8 mouse cellular contexts compared by ENCODE assay signal in the genomic region with DNA sequence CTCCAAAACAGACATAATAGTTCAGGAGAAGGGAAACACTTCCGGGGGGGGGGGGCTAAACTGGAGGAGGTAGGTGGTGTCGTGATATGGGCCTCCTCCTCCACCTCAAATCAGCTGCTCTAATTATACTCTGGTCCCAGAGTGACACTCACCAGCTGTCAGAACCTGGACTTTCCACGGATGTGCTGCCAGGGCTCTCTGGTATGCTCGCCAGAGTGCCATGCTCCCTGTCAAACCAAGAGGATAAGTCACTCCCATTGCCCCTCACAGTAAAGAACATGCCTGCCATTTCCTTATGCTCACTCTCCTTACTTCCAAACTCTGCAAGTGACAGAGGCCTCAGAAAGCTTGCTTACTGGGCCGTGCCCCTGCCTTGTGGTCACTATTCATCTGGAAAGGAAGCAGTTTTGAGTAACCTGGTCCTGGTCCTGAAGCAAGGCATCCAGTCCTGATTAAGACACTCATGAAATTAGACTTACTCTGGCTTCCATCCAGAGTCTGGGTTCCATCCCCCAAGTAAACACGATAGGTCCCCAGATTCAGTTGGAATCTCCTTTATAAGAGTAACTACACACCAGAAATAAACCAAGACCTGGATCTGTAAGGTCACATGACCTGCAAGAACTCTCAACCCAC. TPM values are rescaled to one million over a fixed set of nuclear protein-coding genes. Genes with fewer than 3 reads are reported as not detected.
DNase-seq lines count a peak whose midpoint lies in the region; ATAC-seq and TF ChIP-seq lines count a peak whose summit lies in the region.

No protein-coding gene starts in this region.

- TF ChIP-seq CTCF in kidney, adult 2 months (conservative IDR thresholded peaks at IDR 0.05; ENCODE audit: insufficient read depth, insufficient read length, low read depth, low read length): no peak
- TF ChIP-seq CTCF in olfactory bulb, adult 2 months (IDR thresholded peaks at IDR 0.05; ENCODE audit: insufficient read depth, low read depth, low read length): no peak

- no peaks in the 10 kb centered on the region for H3K9me3 ChIP-seq in embryonic facial prominence, embryonic 15.5 days (replicated peaks)
- H3K9me3 ChIP-seq in heart, embryonic 16.5 days (replicated peaks; ENCODE audit: control insufficient read depth, low read length): no peaks in the 10 kb centered on the region
- no peaks in the 10 kb centered on the region for H3K9me3 ChIP-seq in liver, embryonic 12.5 days (replicated peaks)

- H3K27me3 ChIP-seq in kidney, adult 2 months (replicated peaks; ENCODE audit: control insufficient read depth, insufficient read depth, low read length): no peaks in the 10 kb centered on the region
- no peaks in the 10 kb centered on the region for H3K27me3 ChIP-seq in embryonic facial prominence, embryonic 15.5 days
- no peaks in the 10 kb centered on the region for H3K27me3 ChIP-seq in heart, embryonic 16.5 days (ENCODE audit: control insufficient read depth, insufficient read depth, low read length)
- H3K27me3 ChIP-seq in liver, embryonic 12.5 days (replicated peaks): no peaks in the 10 kb centered on the region

- ATAC-seq in embryonic facial prominence, embryonic 15.5 days (ENCODE audit: insufficient number of reproducible peaks, low FRiP score, low TSS enrichment, low read depth): no peak
- peak; percentile 38 for ATAC-seq in heart, embryonic 16.5 days (replicated peaks; ENCODE audit: extremely low read depth, insufficient read depth, low FRiP score)
- peak; percentile 19 for ATAC-seq in liver, embryonic 12.5 days

- H3K36me3 ChIP-seq in kidney, adult 2 months (ENCODE audit: control insufficient read depth, insufficient read depth, low read length): peaks cover 5% of the 10 kb centered on the region; the same call in 1 of the 2 replicates
- peaks cover 32% of the 10 kb centered on the region for H3K36me3 ChIP-seq in embryonic facial prominence, embryonic 15.5 days
- peaks cover 21% of the 10 kb centered on the region for H3K36me3 ChIP-seq in heart, embryonic 16.5 days (ENCODE audit: control insufficient read depth, insufficient read depth)
- H3K36me3 ChIP-seq in liver, embryonic 12.5 days: peaks cover 42% of the 10 kb centered on the region

- peak overlapping the region; percentile 64 for H3K4me2 ChIP-seq in embryonic facial prominence, embryonic 15.5 days (replicated peaks)
- H3K4me2 ChIP-seq in heart, embryonic 16.5 days (ENCODE audit: low read depth, low read length): peak overlapping the region; percentile 74
- peak overlapping the region; percentile 84 for H3K4me2 ChIP-seq in liver, embryonic 12.5 days

- H3K27ac ChIP-seq in kidney, adult 2 months (ENCODE audit: insufficient read depth, low read depth, low read length): peak overlapping the region; percentile 28; the same call in 1 of the 2 replicates
- H3K27ac ChIP-seq in embryonic facial prominence, embryonic 15.5 days (replicated peaks): peak overlapping the region; percentile 88; the same call in 1 of the 2 replicates
- peak overlapping the region; percentile 66 for H3K27ac ChIP-seq in heart, embryonic 16.5 days (ENCODE audit: low read length)
- peak overlapping the region; percentile 69 for H3K27ac ChIP-seq in liver, embryonic 12.5 days
- no peak overlapping the region for H3K27ac ChIP-seq in olfactory bulb, adult 2 months (ENCODE audit: insufficient read depth, low read depth, low read length)

- no peak for DNase-seq in kidney, adult 2 months
- DNase-seq in kidney, adult 18-20 months: no peak
- DNase-seq in spleen, postnatal 14 days (ENCODE audit: low spot score in 2 of 2): no peak
- no peak for DNase-seq in MN1 (ENCODE audit: low spot score)

- peak overlapping the region; percentile 82 for H3K4me3 ChIP-seq in kidney, adult 2 months (ENCODE audit: insufficient read depth, low read depth, low read length)
- H3K4me3 ChIP-seq in embryonic facial prominence, embryonic 15.5 days (replicated peaks): peak overlapping the region; percentile 65
- peak overlapping the region; percentile 78 for H3K4me3 ChIP-seq in heart, embryonic 16.5 days (ENCODE audit: low read length)
- peak overlapping the region; percentile 72 for H3K4me3 ChIP-seq in liver, embryonic 12.5 days
- H3K4me3 ChIP-seq in olfactory bulb, adult 2 months (ENCODE audit: insufficient read depth, low read depth, low read length): peak overlapping the region; percentile 64

- WGBS in kidney, adult 2 months: 15% methylated on average over 6 of the region's 6 CpGs
- WGBS in embryonic facial prominence, embryonic 15.5 days: 21% methylated on average over 6 of the region's 6 CpGs
- whole genome bisulfite sequencing in heart, embryonic 16.5 days: 27% methylated on average over 6 of the region's 6 CpGs
- 33% methylated on average over 6 of the region's 6 CpGs for WGBS in liver, embryonic 12.5 days (ENCODE audit: insufficient replicate concordance)
- WGBS in olfactory bulb, adult 2 months: 23% methylated on average over 6 of the region's 6 CpGs

- peaks cover 2% of the 10 kb centered on the region; the same call in 1 of the 2 replicates for H3K4me1 ChIP-seq in kidney, adult 2 months (ENCODE audit: control insufficient read depth, insufficient read depth, low read length)
- H3K4me1 ChIP-seq in embryonic facial prominence, embryonic 15.5 days: peaks cover 12% of the 10 kb centered on the region
- H3K4me1 ChIP-seq in heart, embryonic 16.5 days (ENCODE audit: control insufficient read depth, insufficient read depth, low read length): peaks cover 13% of the 10 kb centered on the region
- H3K4me1 ChIP-seq in liver, embryonic 12.5 days: peaks cover 19% of the 10 kb centered on the region
- H3K4me1 ChIP-seq in olfactory bulb, adult 2 months (ENCODE audit: control insufficient read depth, insufficient read depth, low read length): peaks cover 5% of the 10 kb centered on the region

- H3K9ac ChIP-seq in embryonic facial prominence, embryonic 15.5 days: peak overlapping the region; percentile 62
- peak overlapping the region; percentile 87 for H3K9ac ChIP-seq in heart, embryonic 16.5 days (ENCODE audit: low read length)
- H3K9ac ChIP-seq in liver, embryonic 12.5 days: peak overlapping the region; percentile 74

- TF ChIP-seq POLR2A in kidney, adult 2 months (IDR thresholded peaks at IDR 0.05; ENCODE audit: low read depth, low read length): no peak
- TF ChIP-seq POLR2A in olfactory bulb, adult 2 months (IDR thresholded peaks at IDR 0.05; ENCODE audit: insufficient read depth, low read depth, low read length): no peak

RNA-seq across cellular contexts. Expression of gene Mpv17, which starts 0.4 kb away (rescaled TPM):
- polyA plus RNA-seq in kidney, adult 2 months (2012; rRNA removed): 212 and 233 TPM in 2 replicates
- polyA plus RNA-seq in embryonic facial prominence, embryonic 15.5 days (2015; fragmentation: Nextera tagmentation; extraction: Ambion mirVana): 67.3 and 73.4 TPM in 2 replicates
- 87.6 and 91.5 TPM in 2 replicates for polyA plus RNA-seq in heart, embryonic 16.5 days (2015; fragmentation: Nextera tagmentation; extraction: Ambion mirVana)
- polyA plus RNA-seq in liver, embryonic 12.5 days (2016; fragmentation: Nextera tagmentation; extraction: Ambion mirVana): 25.8 and 27.0 TPM in 2 replicates
- not detected in 2 replicates for polyA plus RNA-seq in olfactory bulb, adult 2 months (2012; ENCODE audit: insufficient read depth, insufficient read length, low replicate concordance, missing spikeins)

RNA-seq across cellular contexts. Expression of gene Ucn, which starts 15.0 kb away (rescaled TPM):
- polyA plus RNA-seq in kidney, adult 2 months (2012; rRNA removed): not detected in 2 replicates
- polyA plus RNA-seq in embryonic facial prominence, embryonic 15.5 days (2015; fragmentation: Nextera tagmentation; extraction: Ambion mirVana): not detected in 2 replicates
- not detected in 2 replicates for polyA plus RNA-seq in heart, embryonic 16.5 days (2015; fragmentation: Nextera tagmentation; extraction: Ambion mirVana)
- polyA plus RNA-seq in liver, embryonic 12.5 days (2016; fragmentation: Nextera tagmentation; extraction: Ambion mirVana): not detected in 2 replicates
- not detected in 2 replicates for polyA plus RNA-seq in olfactory bulb, adult 2 months (2012; ENCODE audit: insufficient read depth, insufficient read length, low replicate concordance, missing spikeins)

RNA-seq across cellular contexts. Expression of gene Gm29609, which starts 26.1 kb away (rescaled TPM):
- 1.6 and 2.1 TPM in 2 replicates for polyA plus RNA-seq in kidney, adult 2 months (2012; rRNA removed)
- polyA plus RNA-seq in embryonic facial prominence, embryonic 15.5 days (2015; fragmentation: Nextera tagmentation; extraction: Ambion mirVana): 1.1 and 3.0 TPM in 2 replicates
- polyA plus RNA-seq in heart, embryonic 16.5 days (2015; fragmentation: Nextera tagmentation; extraction: Ambion mirVana): 0.63 and 1.3 TPM in 2 replicates
- 0.90 and 1.3 TPM in 2 replicates for polyA plus RNA-seq in liver, embryonic 12.5 days (2016; fragmentation: Nextera tagmentation; extraction: Ambion mirVana)
- not detected in 2 replicates for polyA plus RNA-seq in olfactory bulb, adult 2 months (2012; ENCODE audit: insufficient read depth, insufficient read length, low replicate concordance, missing spikeins)

RNA-seq across cellular contexts. Expression of gene Gtf3c2, which starts 26.3 kb away (rescaled TPM):
- 47.8 and 49.2 TPM in 2 replicates for polyA plus RNA-seq in kidney, adult 2 months (2012; rRNA removed)
- polyA plus RNA-seq in embryonic facial prominence, embryonic 15.5 days (2015; fragmentation: Nextera tagmentation; extraction: Ambion mirVana): 69.0 and 71.5 TPM in 2 replicates
- 39.7 and 46.4 TPM in 2 replicates for polyA plus RNA-seq in heart, embryonic 16.5 days (2015; fragmentation: Nextera tagmentation; extraction: Ambion mirVana)
- polyA plus RNA-seq in liver, embryonic 12.5 days (2016; fragmentation: Nextera tagmentation; extraction: Ambion mirVana): 51.5 and 53.1 TPM in 2 replicates
- not detected in 2 replicates for polyA plus RNA-seq in olfactory bulb, adult 2 months (2012; ENCODE audit: insufficient read depth, insufficient read length, low replicate concordance, missing spikeins)

RNA-seq across cellular contexts. Expression of gene Trim54, which starts 37.1 kb away (rescaled TPM):
- polyA plus RNA-seq in kidney, adult 2 months (2012; rRNA removed): 0.05 and 3.9 TPM in 2 replicates
- 10.2 and 13.7 TPM in 2 replicates for polyA plus RNA-seq in embryonic facial prominence, embryonic 15.5 days (2015; fragmentation: Nextera tagmentation; extraction: Ambion mirVana)
- polyA plus RNA-seq in heart, embryonic 16.5 days (2015; fragmentation: Nextera tagmentation; extraction: Ambion mirVana): 8.1 and 11.2 TPM in 2 replicates
- polyA plus RNA-seq in liver, embryonic 12.5 days (2016; fragmentation: Nextera tagmentation; extraction: Ambion mirVana): 0.12 TPM in 1 of 2 replicates, not detected in the other
- polyA plus RNA-seq in olfactory bulb, adult 2 months (2012; ENCODE audit: insufficient read depth, insufficient read length, low replicate concordance, missing spikeins): not detected in 2 replicates

Comparison
In these comparisons a context has a peak if more than half of its experiments do, and no peak if none do; other contexts are left out.
1. RNA of gene Mpv17, which starts 0.4 kb away (polyA plus RNA-seq): 212 to 233 TPM in kidney, adult 2 months, 87.6 to 91.5 TPM in heart, embryonic 16.5 days, 67.3 to 73.4 TPM in embryonic facial prominence, embryonic 15.5 days and 25.8 to 27.0 TPM in liver, embryonic 12.5 days; not detected in olfactory bulb, adult 2 months; every median in the first group is over 10 times any median in the second.
2. Peak in every context shown above with its lines, with median percentiles within 50 percentile points of each other: H3K4me3 ChIP-seq, H3K4me2 ChIP-seq and H3K9ac ChIP-seq.